Mouse (Mus musculus) heart, adult 18-20 months (tissue): ENCODE results near the gene Txnrd2. TPM values are rescaled to one million over a fixed set of nuclear protein-coding genes. Genes with fewer than 3 reads are reported as not detected.

Experiments
- DNase-seq, 2 experiments: peaks; one replicate each; pipeline ENCODE4 v3.0.0; 2021 to 2022; ENCODE audit warnings: mixed read lengths in 1 of 2
- total RNA-seq, 2 experiments: library from RNA; stranded (reverse); gene quantifications; 2 replicates each; pipeline ENCODE4 v1.2.3; 2021

The Txnrd2 gene
- total RNA-seq, 2 experiments from 2014 or later = 42.9 to 44.4 TPM

- peak in 1 of 2 experiments; percentile 25 for DNase-seq
Observed at GRCm38 (mm10) chr16:18393595-18393994, 32.6 kb upstream of the Txnrd2 start.

- no peak for DNase-seq
Observed at GRCm38 (mm10) chr16:18394056-18394455, 32.1 kb upstream of the Txnrd2 start.

- peak; percentile 61 to 66 for DNase-seq
Observed at GRCm38 (mm10) chr16:18394777-18395619, 31.2 kb upstream of the Txnrd2 start.

GRCm38 (mm10) chr16:18395620-18396036, 30.6 kb upstream of the Txnrd2 start:
- peak; percentile 53 to 76 for DNase-seq

- DNase-seq = peak in 1 of 2 experiments; percentile 56
Observed at GRCm38 (mm10) chr16:18396201-18396600, 30.0 kb upstream of the Txnrd2 start.

GRCm38 (mm10) chr16:18396791-18397621, 29.2 kb upstream of the Txnrd2 start:
- no peak for DNase-seq

- no peak for DNase-seq
Observed at GRCm38 (mm10) chr16:18400028-18400427, 26.2 kb upstream of the Txnrd2 start.

GRCm38 (mm10) chr16:18400472-18401216, 25.5 kb upstream of the Txnrd2 start:
- DNase-seq = no peak

- no peak for DNase-seq
Observed at GRCm38 (mm10) chr16:18403285-18403684, 22.9 kb upstream of the Txnrd2 start.

- DNase-seq = no peak
Observed at GRCm38 (mm10) chr16:18405091-18405854, 20.9 kb upstream of the Txnrd2 start.

GRCm38 (mm10) chr16:18405876-18406275, 20.3 kb upstream of the Txnrd2 start:
- DNase-seq = no peak

GRCm38 (mm10) chr16:18406293-18406692, 19.9 kb upstream of the Txnrd2 start:
- peak; percentile 65 to 71 for DNase-seq

- DNase-seq = peak in 1 of 2 experiments; percentile 67
Observed at GRCm38 (mm10) chr16:18407912-18408311, 18.3 kb upstream of the Txnrd2 start.

- no peak for DNase-seq
Observed at GRCm38 (mm10) chr16:18409776-18410175, 16.4 kb upstream of the Txnrd2 start.

GRCm38 (mm10) chr16:18410418-18410817, 15.8 kb upstream of the Txnrd2 start:
- DNase-seq = no peak

- no peak for DNase-seq
Observed at GRCm38 (mm10) chr16:18411026-18411649, 15.0 kb upstream of the Txnrd2 start.

GRCm38 (mm10) chr16:18411802-18412476, 14.2 kb upstream of the Txnrd2 start:
- peak; percentile 84 to 91 for DNase-seq

GRCm38 (mm10) chr16:18413032-18413816, 13.0 kb upstream of the Txnrd2 start:
- DNase-seq = peak in 1 of 2 experiments; percentile 60

- DNase-seq = peak; percentile 87 to 90
Observed at GRCm38 (mm10) chr16:18416094-18416761, 10.0 kb upstream of the Txnrd2 start.
